Mouse (Mus musculus): Measurements from ENCODE around the gene Fbxw8. TPM values are rescaled to one million over a fixed set of nuclear protein-coding genes. Genes with fewer than 3 reads are reported as not detected.
A peak's percentile ranks its signal among the peaks of the same experiment; 100 is the strongest.

Gene Fbxw8
- polyA plus RNA-seq, 1 experiment: 37.1 TPM

GRCm38 (mm10) chr5:118078550-118078949 is 76.7 kb downstream of the Fbxw8 start:
- Histone ChIP-seq H3K36me3 (ENCODE audit: control insufficient read depth, insufficient read depth, low read length, poor library complexity, severe bottlenecking) (no peaks in the 10 kb centered on the region; the same call in 1 of the 2 replicates), H3K27me3 (ENCODE audit: control insufficient read depth, insufficient read depth, low read length, poor library complexity, severe bottlenecking) (no peaks in the 10 kb centered on the region), H3K4me3 (ENCODE audit: low read depth, low read length) (no peak overlapping the region), H3K27ac (ENCODE audit: insufficient read depth, low read length) (no peak overlapping the region), H3K4me1 (ENCODE audit: control insufficient read depth, insufficient read depth, low read length) (no peaks in the 10 kb centered on the region), H3K9ac (ENCODE audit: low read depth, poor library complexity, severe bottlenecking) (no peak overlapping the region), H3K9me3 (replicated peaks; ENCODE audit: control insufficient read depth, insufficient read depth, low read length, poor library complexity, severe bottlenecking) (no peaks in the 10 kb centered on the region)
- no peak for TF ChIP-seq POLR2A (IDR thresholded peaks at IDR 0.05; ENCODE audit: insufficient read depth, low read length)
- TF ChIP-seq EP300 (IDR thresholded peaks at IDR 0.05; ENCODE audit: insufficient read depth, low read depth, low read length): no peak
- TF ChIP-seq CTCF (IDR thresholded peaks at IDR 0.05; ENCODE audit: low read depth, low read length): no peak

- Histone ChIP-seq H3K27me3 (ENCODE audit: control insufficient read depth, insufficient read depth, low read length, poor library complexity, severe bottlenecking) (no peaks in the 10 kb centered on the region), H3K36me3 (ENCODE audit: control insufficient read depth, insufficient read depth, low read length, poor library complexity, severe bottlenecking) (no peaks in the 10 kb centered on the region; the same call in 1 of the 2 replicates), H3K4me1 (ENCODE audit: control insufficient read depth, insufficient read depth, low read length) (no peaks in the 10 kb centered on the region), H3K9me3 (replicated peaks; ENCODE audit: control insufficient read depth, insufficient read depth, low read length, poor library complexity, severe bottlenecking) (no peaks in the 10 kb centered on the region), H3K9ac (ENCODE audit: low read depth, poor library complexity, severe bottlenecking) (no peak overlapping the region), H3K4me3 (ENCODE audit: low read depth, low read length) (no peak overlapping the region), H3K27ac (ENCODE audit: insufficient read depth, low read length) (no peak overlapping the region)
- TF ChIP-seq POLR2A (IDR thresholded peaks at IDR 0.05; ENCODE audit: insufficient read depth, low read length) (no peak), CTCF (IDR thresholded peaks at IDR 0.05; ENCODE audit: low read depth, low read length) (no peak), EP300 (IDR thresholded peaks at IDR 0.05; ENCODE audit: insufficient read depth, low read depth, low read length) (no peak)
Observed at GRCm38 (mm10) chr5:118076721-118077592, 78.3 kb downstream of the Fbxw8 start.

- Histone ChIP-seq H3K9me3 (replicated peaks; ENCODE audit: control insufficient read depth, insufficient read depth, low read length, poor library complexity, severe bottlenecking) (no peaks in the 10 kb centered on the region), H3K27ac (ENCODE audit: insufficient read depth, low read length) (no peak overlapping the region), H3K4me1 (ENCODE audit: control insufficient read depth, insufficient read depth, low read length) (no peaks in the 10 kb centered on the region), H3K4me3 (ENCODE audit: low read depth, low read length) (no peak overlapping the region), H3K9ac (ENCODE audit: low read depth, poor library complexity, severe bottlenecking) (no peak overlapping the region), H3K27me3 (ENCODE audit: control insufficient read depth, insufficient read depth, low read length, poor library complexity, severe bottlenecking) (no peaks in the 10 kb centered on the region), H3K36me3 (ENCODE audit: control insufficient read depth, insufficient read depth, low read length, poor library complexity, severe bottlenecking) (no peaks in the 10 kb centered on the region; the same call in 1 of the 2 replicates)
- no peak for TF ChIP-seq CTCF (IDR thresholded peaks at IDR 0.05; ENCODE audit: low read depth, low read length)
- no peak for TF ChIP-seq EP300 (IDR thresholded peaks at IDR 0.05; ENCODE audit: insufficient read depth, low read depth, low read length)
- TF ChIP-seq POLR2A (IDR thresholded peaks at IDR 0.05; ENCODE audit: insufficient read depth, low read length): no peak
Observed at GRCm38 (mm10) chr5:118073213-118073773, 82.0 kb downstream of the Fbxw8 start.

GRCm38 (mm10) chr5:118071766-118072165 is 83.5 kb downstream of the Fbxw8 start:
- Histone ChIP-seq H3K27me3 (ENCODE audit: control insufficient read depth, insufficient read depth, low read length, poor library complexity, severe bottlenecking) (no peaks in the 10 kb centered on the region), H3K9me3 (replicated peaks; ENCODE audit: control insufficient read depth, insufficient read depth, low read length, poor library complexity, severe bottlenecking) (no peaks in the 10 kb centered on the region), H3K9ac (ENCODE audit: low read depth, poor library complexity, severe bottlenecking) (no peak overlapping the region), H3K4me1 (ENCODE audit: control insufficient read depth, insufficient read depth, low read length) (no peaks in the 10 kb centered on the region), H3K4me3 (ENCODE audit: low read depth, low read length) (no peak overlapping the region), H3K36me3 (ENCODE audit: control insufficient read depth, insufficient read depth, low read length, poor library complexity, severe bottlenecking) (no peaks in the 10 kb centered on the region; the same call in 1 of the 2 replicates), H3K27ac (ENCODE audit: insufficient read depth, low read length) (no peak overlapping the region)
- TF ChIP-seq EP300 (IDR thresholded peaks at IDR 0.05; ENCODE audit: insufficient read depth, low read depth, low read length): no peak

GRCm38 (mm10) chr5:118069315-118069714 is 85.9 kb downstream of the Fbxw8 start:
- Histone ChIP-seq H3K4me1 (ENCODE audit: control insufficient read depth, insufficient read depth, low read length) (no peaks in the 10 kb centered on the region), H3K9me3 (replicated peaks; ENCODE audit: control insufficient read depth, insufficient read depth, low read length, poor library complexity, severe bottlenecking) (no peaks in the 10 kb centered on the region), H3K27me3 (ENCODE audit: control insufficient read depth, insufficient read depth, low read length, poor library complexity, severe bottlenecking) (no peaks in the 10 kb centered on the region), H3K9ac (ENCODE audit: low read depth, poor library complexity, severe bottlenecking) (no peak overlapping the region), H3K27ac (ENCODE audit: insufficient read depth, low read length) (no peak overlapping the region), H3K4me3 (ENCODE audit: low read depth, low read length) (no peak overlapping the region), H3K36me3 (ENCODE audit: control insufficient read depth, insufficient read depth, low read length, poor library complexity, severe bottlenecking) (no peaks in the 10 kb centered on the region)
- TF ChIP-seq POLR2A (IDR thresholded peaks at IDR 0.05; ENCODE audit: insufficient read depth, low read length): no peak
- no peak for TF ChIP-seq EP300 (IDR thresholded peaks at IDR 0.05; ENCODE audit: insufficient read depth, low read depth, low read length)
- TF ChIP-seq CTCF (IDR thresholded peaks at IDR 0.05; ENCODE audit: low read depth, low read length): peak; percentile 98

DNA sequence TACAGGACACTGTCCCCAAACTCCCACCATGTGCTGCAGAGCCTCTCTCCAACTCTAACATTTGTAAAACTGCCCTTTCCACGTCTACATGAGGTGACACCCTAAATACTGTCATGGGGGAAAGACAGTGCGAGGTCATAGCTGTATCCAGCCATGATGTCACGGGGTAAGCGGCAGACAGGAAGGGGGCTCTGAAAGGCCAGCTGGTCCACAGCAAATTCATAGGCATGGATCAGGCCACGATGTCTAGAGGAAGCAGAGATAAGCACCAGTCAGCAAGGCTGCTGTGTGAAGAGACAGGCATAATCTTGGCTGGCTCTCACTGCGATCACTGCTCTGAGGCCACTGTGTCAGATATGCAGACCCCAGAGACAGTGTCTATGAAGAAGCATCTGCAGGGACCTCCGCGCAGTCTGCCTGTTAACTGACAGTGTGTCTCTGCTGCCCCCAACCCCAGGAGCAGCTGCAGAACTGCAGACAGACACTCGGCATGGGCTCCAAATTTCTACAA is 87.2 kb downstream of the Fbxw8 start:
- H3K9ac ChIP-seq (ENCODE audit: low read depth, poor library complexity, severe bottlenecking): no peak overlapping the region
- no peaks in the 10 kb centered on the region for H3K9me3 ChIP-seq (replicated peaks; ENCODE audit: control insufficient read depth, insufficient read depth, low read length, poor library complexity, severe bottlenecking)
- no peaks in the 10 kb centered on the region for H3K36me3 ChIP-seq (ENCODE audit: control insufficient read depth, insufficient read depth, low read length, poor library complexity, severe bottlenecking)
- no peak overlapping the region for H3K4me3 ChIP-seq (ENCODE audit: low read depth, low read length)
- no peak for TF ChIP-seq EP300 (IDR thresholded peaks at IDR 0.05; ENCODE audit: insufficient read depth, low read depth, low read length)
- no peak for TF ChIP-seq POLR2A (IDR thresholded peaks at IDR 0.05; ENCODE audit: insufficient read depth, low read length)
- TF ChIP-seq CTCF (IDR thresholded peaks at IDR 0.05; ENCODE audit: low read depth, low read length): no peak
- no peaks in the 10 kb centered on the region for H3K27me3 ChIP-seq (ENCODE audit: control insufficient read depth, insufficient read depth, low read length, poor library complexity, severe bottlenecking)
- no peaks in the 10 kb centered on the region for H3K4me1 ChIP-seq (ENCODE audit: control insufficient read depth, insufficient read depth, low read length)
- H3K27ac ChIP-seq (ENCODE audit: insufficient read depth, low read length): no peak overlapping the region
